Mouse (Mus musculus): ENCODE results near the gene Zkscan17. TPM values are rescaled to one million over a fixed set of nuclear protein-coding genes. Genes with fewer than 3 reads are reported as not detected.

Zkscan17 gene
- total and polyA plus RNA-seq, 2 experiments: 5.1 to 9.4 TPM

DNA sequence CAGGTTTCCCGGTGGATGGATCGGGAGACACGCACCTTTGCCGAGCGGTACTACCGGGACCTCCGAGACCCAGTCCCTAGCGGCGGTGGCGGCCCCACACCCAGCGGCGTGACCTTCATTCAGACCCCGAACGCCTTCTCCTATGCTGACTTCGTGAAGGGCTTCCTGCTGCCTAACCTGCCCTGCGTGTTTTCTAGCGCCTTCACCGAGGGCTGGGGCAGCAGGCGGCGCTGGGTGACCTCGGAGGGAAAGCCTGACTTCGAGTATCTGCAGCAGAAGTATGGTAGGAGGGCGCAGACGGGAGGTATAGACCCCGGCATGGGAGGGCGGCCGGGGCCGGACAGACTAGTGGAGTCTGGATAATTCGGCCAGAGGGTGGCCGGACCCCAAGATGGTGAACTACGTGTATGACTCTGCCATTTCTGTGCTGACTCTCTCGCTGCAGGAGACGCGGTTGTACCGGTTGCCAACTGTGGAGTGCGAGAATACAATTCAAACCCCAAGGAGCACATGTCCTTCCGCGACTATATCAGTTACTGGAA is 76.2 kb downstream of the Zkscan17 start:
- H3K9ac ChIP-seq (ENCODE audit: low read depth, low read length): peak overlapping the region; percentile 95
- peaks cover 16% of the 10 kb centered on the region for H3K79me2 ChIP-seq (ENCODE audit: control insufficient read depth, insufficient read depth, low read length)
- H3K27me3 ChIP-seq (ENCODE audit: control insufficient read depth, insufficient read depth, low read length): no peaks in the 10 kb centered on the region
- under 1% methylated on average over 38 of the region's 38 CpGs for WGBS
- peak overlapping the region; percentile 85 for H3K27ac ChIP-seq (replicated peaks; ENCODE audit: insufficient read depth, low read depth, low read length)
- H3K4me3 ChIP-seq (ENCODE audit: insufficient read depth, low read depth, low read length): peak overlapping the region; percentile 93
- peaks cover 13% of the 10 kb centered on the region for H3K4me1 ChIP-seq (ENCODE audit: control insufficient read depth, insufficient read depth, low read length)
- TF ChIP-seq POLR2A (IDR thresholded peaks at IDR 0.05; ENCODE audit: extremely low read depth, insufficient read depth, low read length) (no peak), CTCF (IDR thresholded peaks at IDR 0.05; ENCODE audit: low read depth, low read length) (0 out of 2 replicates have a peak, but pooled peaks have one; percentile 27)
- peak; percentile 24 for DNase-seq (ENCODE audit: extremely low read depth, low read depth, low spot score)
- H3K36me3 ChIP-seq (ENCODE audit: control insufficient read depth, insufficient read depth, low read length): peaks cover 15% of the 10 kb centered on the region

DNA sequence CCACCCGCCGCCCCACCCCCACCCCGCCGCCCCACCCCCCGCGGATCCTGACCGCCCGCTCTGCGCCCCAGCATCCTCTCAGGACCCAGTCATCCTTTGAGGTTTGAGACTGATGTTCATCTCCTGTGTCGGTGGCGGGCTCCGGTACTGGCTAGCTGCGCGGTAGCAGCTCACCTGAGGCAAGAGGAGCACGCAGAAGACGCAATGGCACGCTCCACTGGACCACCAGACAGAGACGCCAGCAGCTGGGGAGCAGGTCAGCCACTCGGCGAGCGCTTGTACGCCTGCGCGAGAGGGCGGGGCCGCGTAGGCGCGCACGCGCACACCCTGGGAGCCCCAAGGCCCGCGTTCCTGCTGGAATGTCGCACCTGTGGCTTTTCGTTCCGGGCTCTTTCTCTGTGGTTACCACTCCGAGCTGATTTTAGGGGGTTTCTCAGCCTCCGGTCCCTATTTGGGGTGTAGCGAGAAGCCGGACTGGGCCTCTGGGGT is 76.8 kb downstream of the Zkscan17 start, which contains the start of gene Jmjd4:
Gene Jmjd4, plus strand, starts transcription at position 305 of the 489 bp plus-strand sequence.
- Histone ChIP-seq H3K79me2 (ENCODE audit: control insufficient read depth, insufficient read depth, low read length) (peaks cover 16% of the 10 kb centered on the region), H3K27me3 (ENCODE audit: control insufficient read depth, insufficient read depth, low read length) (no peaks in the 10 kb centered on the region), H3K36me3 (ENCODE audit: control insufficient read depth, insufficient read depth, low read length) (peaks cover 10% of the 10 kb centered on the region; the same call in 1 of the 2 replicates), H3K27ac (replicated peaks; ENCODE audit: insufficient read depth, low read depth, low read length) (peak within 1 kb of the TSS; percentile 85), H3K4me1 (ENCODE audit: control insufficient read depth, insufficient read depth, low read length) (peaks cover 13% of the 10 kb centered on the region), H3K9ac (ENCODE audit: low read depth, low read length) (peak within 1 kb of the TSS; percentile 95), H3K4me3 (ENCODE audit: insufficient read depth, low read depth, low read length) (peak within 1 kb of the TSS; percentile 93)
- peak; percentile 76 for DNase-seq (ENCODE audit: extremely low read depth, low read depth, low spot score)
- under 1% methylated on average over 36 of the region's 40 CpGs for WGBS
- TF ChIP-seq CTCF (IDR thresholded peaks at IDR 0.05; ENCODE audit: low read depth, low read length) (no peak), POLR2A (IDR thresholded peaks at IDR 0.05; ENCODE audit: extremely low read depth, insufficient read depth, low read length) (0 out of 2 replicates have a peak, but pooled peaks have one; percentile 61)

DNA sequence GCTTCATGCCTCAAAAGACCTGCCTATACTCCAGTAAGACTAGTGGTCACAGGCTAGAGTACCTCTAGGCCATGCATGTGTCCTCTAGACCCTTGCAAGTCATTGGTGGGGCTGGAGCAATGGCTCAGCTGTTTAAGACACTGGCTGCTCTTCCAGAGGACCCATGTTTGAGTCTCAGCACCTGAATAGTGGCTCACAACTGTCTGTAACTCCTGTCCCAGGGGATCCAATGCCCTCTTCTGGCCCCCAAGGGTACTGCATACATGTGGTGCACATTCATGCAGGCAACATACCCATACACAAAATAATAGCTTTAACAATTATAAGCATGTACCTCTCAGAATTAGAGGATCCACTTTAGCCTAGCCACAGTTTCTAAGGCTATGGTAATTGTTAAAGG is 83.4 kb downstream of the Zkscan17 start:
- no peak overlapping the region for H3K27ac ChIP-seq (replicated peaks; ENCODE audit: insufficient read depth, low read depth, low read length)
- H3K79me2 ChIP-seq (ENCODE audit: control insufficient read depth, insufficient read depth, low read length): peaks cover 23% of the 10 kb centered on the region
- TF ChIP-seq CTCF (IDR thresholded peaks at IDR 0.05; ENCODE audit: low read depth, low read length) (no peak), POLR2A (IDR thresholded peaks at IDR 0.05; ENCODE audit: extremely low read depth, insufficient read depth, low read length) (no peak)
- H3K27me3 ChIP-seq (ENCODE audit: control insufficient read depth, insufficient read depth, low read length): no peaks in the 10 kb centered on the region
- H3K4me1 ChIP-seq (ENCODE audit: control insufficient read depth, insufficient read depth, low read length): peaks cover 3% of the 10 kb centered on the region; the same call in 1 of the 2 replicates
- no peak for DNase-seq (ENCODE audit: extremely low read depth, low read depth, low spot score)
- no peaks in the 10 kb centered on the region for H3K36me3 ChIP-seq (ENCODE audit: control insufficient read depth, insufficient read depth, low read length)
- no peak overlapping the region for H3K4me3 ChIP-seq (ENCODE audit: insufficient read depth, low read depth, low read length)
- no peak overlapping the region for H3K9ac ChIP-seq (ENCODE audit: low read depth, low read length)

DNA sequence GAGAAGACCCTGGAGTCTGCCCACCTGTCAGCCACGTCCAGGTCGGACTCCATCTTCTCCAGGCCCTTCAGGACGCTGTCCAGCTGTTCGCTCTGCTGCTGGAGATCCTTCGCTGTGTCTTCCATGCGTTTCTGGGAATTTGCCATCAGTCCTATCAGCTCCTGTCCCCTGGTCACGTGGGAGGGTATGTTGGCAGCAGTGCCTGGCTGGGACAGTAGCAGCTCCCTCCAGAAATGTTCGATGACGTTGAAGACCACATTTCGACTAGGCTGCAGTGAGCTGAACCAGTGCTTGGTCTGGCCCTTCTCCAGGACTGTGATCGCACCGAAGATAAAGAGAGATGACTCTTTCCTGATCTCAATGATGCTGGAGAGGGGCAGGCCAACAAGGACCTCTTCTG is 88.6 kb downstream of the Zkscan17 start:
- Histone ChIP-seq H3K79me2 (ENCODE audit: control insufficient read depth, insufficient read depth, low read length) (peaks cover 24% of the 10 kb centered on the region), H3K9ac (ENCODE audit: low read depth, low read length) (no peak overlapping the region), H3K4me3 (ENCODE audit: insufficient read depth, low read depth, low read length) (no peak overlapping the region), H3K36me3 (ENCODE audit: control insufficient read depth, insufficient read depth, low read length) (peaks cover 10% of the 10 kb centered on the region), H3K27ac (replicated peaks; ENCODE audit: insufficient read depth, low read depth, low read length) (no peak overlapping the region), H3K4me1 (ENCODE audit: control insufficient read depth, insufficient read depth, low read length) (peaks cover 7% of the 10 kb centered on the region), H3K27me3 (ENCODE audit: control insufficient read depth, insufficient read depth, low read length) (no peaks in the 10 kb centered on the region)
- TF ChIP-seq CTCF (IDR thresholded peaks at IDR 0.05; ENCODE audit: low read depth, low read length) (no peak), POLR2A (IDR thresholded peaks at IDR 0.05; ENCODE audit: extremely low read depth, insufficient read depth, low read length) (no peak)
- no peak for DNase-seq (ENCODE audit: extremely low read depth, low read depth, low spot score)
- 92% methylated on average over 12 of the region's 12 CpGs for WGBS

Other genes starting within 250 kb of the Zkscan17 start
- not detected in 2 replicates for gene Wnt3a, start 236.0 kb downstream of the Zkscan17 start, total RNA-seq (2014; rRNA removed)
- not detected in 2 replicates for gene Wnt3a, start 236.0 kb downstream of the Zkscan17 start, polyA plus RNA-seq (2012; rRNA removed)
- 0.13 and 0.37 TPM in 2 replicates for gene Wnt9a, start 219.8 kb downstream of the Zkscan17 start, total RNA-seq (2014; rRNA removed)
- 0.46 TPM in 2 replicates for gene Wnt9a, start 219.8 kb downstream of the Zkscan17 start, polyA plus RNA-seq (2012; rRNA removed)
- gene Prss38, start 151.1 kb downstream of the Zkscan17 start, total RNA-seq (2014; rRNA removed): not detected in 2 replicates
- not detected in 2 replicates for gene Prss38, start 151.1 kb downstream of the Zkscan17 start, polyA plus RNA-seq (2012; rRNA removed)
- 5.0 and 5.4 TPM in 2 replicates for gene Jmjd4, start 76.7 kb downstream of the Zkscan17 start, total RNA-seq (2014; rRNA removed)
- gene Jmjd4, start 76.7 kb downstream of the Zkscan17 start, polyA plus RNA-seq (2012; rRNA removed): 3.8 and 4.7 TPM in 2 replicates
- gene Snap47, start 75.6 kb downstream of the Zkscan17 start, total RNA-seq (2014; rRNA removed): 60.0 and 60.4 TPM in 2 replicates
- gene Snap47, start 75.6 kb downstream of the Zkscan17 start, polyA plus RNA-seq (2012; rRNA removed): 70.9 and 76.3 TPM in 2 replicates
- 3.2 and 4.1 TPM in 2 replicates for gene Zfp867, start 54.3 kb downstream of the Zkscan17 start, total RNA-seq (2014; rRNA removed)
- 0.34 and 0.39 TPM in 2 replicates for gene Zfp867, start 54.3 kb downstream of the Zkscan17 start, polyA plus RNA-seq (2012; rRNA removed)
- gene Nlrp3, start 14.8 kb upstream of the Zkscan17 start, total RNA-seq (2014; rRNA removed): 0.55 and 0.60 TPM in 2 replicates
- gene Nlrp3, start 14.8 kb upstream of the Zkscan17 start, polyA plus RNA-seq (2012; rRNA removed): 0.14 and 0.44 TPM in 2 replicates
- not detected in 2 replicates for gene Olfr222, start 49.5 kb upstream of the Zkscan17 start, total RNA-seq (2014; rRNA removed)
- gene Olfr222, start 49.5 kb upstream of the Zkscan17 start, polyA plus RNA-seq (2012; rRNA removed): not detected in 2 replicates
- gene Olfr223, start 66.5 kb upstream of the Zkscan17 start, total RNA-seq (2014; rRNA removed): not detected in 2 replicates
- gene Olfr223, start 66.5 kb upstream of the Zkscan17 start, polyA plus RNA-seq (2012; rRNA removed): not detected in 2 replicates
- 29.0 and 32.6 TPM in 2 replicates for gene Mprip, start 134.6 kb upstream of the Zkscan17 start, total RNA-seq (2014; rRNA removed)
- 36.7 and 58.4 TPM in 2 replicates for gene Mprip, start 134.6 kb upstream of the Zkscan17 start, polyA plus RNA-seq (2012; rRNA removed)